In the genomic region with DNA sequence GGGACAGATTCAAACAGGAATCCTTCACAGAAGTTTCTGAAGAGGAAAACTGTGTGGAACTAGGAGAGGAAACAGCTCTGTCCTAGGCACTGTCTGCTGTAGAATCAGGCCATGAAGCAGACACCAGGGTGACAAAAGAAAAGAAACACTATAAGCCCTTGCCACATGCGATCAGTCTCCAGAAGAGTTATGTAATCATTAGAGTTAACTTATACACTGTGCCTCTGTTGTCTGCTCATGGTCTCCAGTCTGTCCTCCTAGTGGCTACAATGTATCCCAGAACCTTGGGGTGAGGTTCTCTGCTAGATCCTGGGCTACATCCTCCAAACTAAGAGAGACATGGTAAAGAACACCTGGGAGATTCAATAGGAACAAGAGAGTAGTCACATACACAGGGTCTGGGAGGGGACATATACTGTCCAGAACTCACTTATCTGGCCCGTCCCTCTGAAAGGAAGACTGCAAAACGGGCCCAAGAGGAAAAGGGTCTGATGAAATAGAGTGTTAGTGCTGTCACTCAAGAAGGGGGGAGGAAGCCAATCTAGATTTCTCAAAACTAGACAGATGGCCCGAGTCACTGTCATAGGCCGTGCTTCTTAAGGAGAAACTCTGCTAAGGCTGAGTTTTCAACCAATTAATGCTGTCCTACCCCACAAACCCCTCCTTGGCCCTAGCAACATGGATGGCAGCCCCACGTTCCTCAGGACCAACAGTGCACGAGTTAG, we compare ENCODE assay signal across 28 mouse cellular contexts.
DNase-seq lines count a peak whose midpoint lies in the region; ATAC-seq and TF ChIP-seq lines count a peak whose summit lies in the region.
"Had no signal": no experiment of that assay in that cellular context is flagged by ENCODE, and none has a peak within 500 bp of the region (broad histone marks: within the 10 kb centered on the region; RNA-seq: fewer than 3 reads in every experiment).

No protein-coding gene starts in this region.

- no peak for TF ChIP-seq POLR2A in limb, embryonic 14.5 days (IDR thresholded peaks at IDR 0.05; ENCODE audit: borderline replicate concordance, extremely low read depth, insufficient read depth, insufficient read length)

- H3K27me3 ChIP-seq in hindbrain, postnatal 0 days (ENCODE audit: insufficient read depth, low read length), result no peaks in the 10 kb centered on the region
- H3K27me3 ChIP-seq in hindbrain, embryonic 11.5 days (ENCODE audit: control insufficient read depth, insufficient read depth, low read length), result no peaks in the 10 kb centered on the region
- H3K27me3 ChIP-seq in limb, embryonic 14.5 days (ENCODE audit: control insufficient read depth, insufficient read depth, low read length), result no peaks in the 10 kb centered on the region
- H3K27me3 ChIP-seq: CH12.LX; hindbrain, embryonic 12.5 days; midbrain, embryonic 15.5 days; neural tube, embryonic 15.5 days; stomach, embryonic 15.5 days had no signal

- H3K27ac ChIP-seq in hindbrain, postnatal 0 days, result no peak overlapping the region
- H3K27ac ChIP-seq in hindbrain, embryonic 11.5 days (ENCODE audit: low read depth, low read length), result no peak overlapping the region
- 0 out of 2 replicates have a peak overlapping the region, but pooled peaks have one; percentile 19 for H3K27ac ChIP-seq in limb, embryonic 14.5 days (replicated peaks; ENCODE audit: low read depth, low read length)
- H3K27ac ChIP-seq: hindbrain, embryonic 12.5 days; kidney, postnatal 0 days; midbrain, embryonic 15.5 days; stomach, embryonic 15.5 days had no signal

- H3K4me1 ChIP-seq in hindbrain, postnatal 0 days (ENCODE audit: insufficient read depth, low read length), result 0 out of 2 replicates have a peak, but pooled peaks cover 10% of the 10 kb centered on the region
- H3K4me1 ChIP-seq in hindbrain, embryonic 11.5 days (replicated peaks; ENCODE audit: control insufficient read depth, insufficient read depth, low read length), result no peaks in the 10 kb centered on the region
- H3K4me1 ChIP-seq in limb, embryonic 14.5 days (ENCODE audit: control insufficient read depth, insufficient read depth, low read length), result peaks cover 31% of the 10 kb centered on the region

- no peak for DNase-seq in hindbrain, postnatal 0 days (ENCODE audit: low spot score)
- DNase-seq in hindbrain, embryonic 11.5 days (ENCODE audit: low spot score), result no peak
- DNase-seq in 416B (ENCODE audit: low read depth), result peak; percentile 60
- DNase-seq in adipocyte (ENCODE audit: low spot score), result peak; percentile 49
- no peak for DNase-seq in limb, embryonic 14.5 days (ENCODE audit: low spot score)
- DNase-seq in thymus, postnatal 14 days, result no peak
- DNase-seq: adrenal gland, adult 8-10 months; cerebellum, adult 8-10 months; cerebellum, postnatal 25 days; embryo, embryonic 11 days; forebrain, postnatal 0 days; gastrocnemius, postnatal 10 days; layer of hippocampus, postnatal 36 days; left cerebral cortex, postnatal 4 days; lung, postnatal 36 days; right cerebral cortex, postnatal 25 days; thymus, adult 18-20 months; thymus, postnatal 4 days had no signal

- WGBS in hindbrain, postnatal 0 days, result 85% methylated on average over 7 of the region's 7 CpGs
- 87% methylated on average over 7 of the region's 7 CpGs for WGBS in hindbrain, embryonic 11.5 days
- 90% methylated on average over 7 of the region's 7 CpGs for WGBS in limb, embryonic 14.5 days

- H3K9me3 ChIP-seq in hindbrain, postnatal 0 days (ENCODE audit: low read length), result no peaks in the 10 kb centered on the region
- no peaks in the 10 kb centered on the region for H3K9me3 ChIP-seq in hindbrain, embryonic 11.5 days (ENCODE audit: control insufficient read depth, low read length)
- H3K9me3 ChIP-seq in limb, embryonic 14.5 days (ENCODE audit: control insufficient read depth, low read length), result no peaks in the 10 kb centered on the region
- H3K9me3 ChIP-seq: hindbrain, embryonic 12.5 days; midbrain, embryonic 15.5 days; neural tube, embryonic 15.5 days; stomach, embryonic 15.5 days had no signal

- no peak for ATAC-seq in hindbrain, postnatal 0 days
- no peak for ATAC-seq in hindbrain, embryonic 11.5 days (ENCODE audit: low FRiP score)
- no peak for ATAC-seq in limb, embryonic 14.5 days (ENCODE audit: low FRiP score, low read depth)
- ATAC-seq in frontal cortex, adult (ENCODE audit: low TSS enrichment), result no peak
- ATAC-seq: intestine, embryonic 16.5 days; midbrain, embryonic 15.5 days had no signal

- no peak overlapping the region for H3K4me3 ChIP-seq in hindbrain, postnatal 0 days (ENCODE audit: low read length)
- H3K4me3 ChIP-seq in hindbrain, embryonic 11.5 days (ENCODE audit: low read depth, low read length), result no peak overlapping the region
- no peak overlapping the region for H3K4me3 ChIP-seq in limb, embryonic 14.5 days (replicated peaks; ENCODE audit: low read length)
- H3K4me3 ChIP-seq: erythroblast, embryonic 14.5 days; hindbrain, embryonic 12.5 days; midbrain, embryonic 15.5 days; neural tube, embryonic 15.5 days; stomach, embryonic 15.5 days had no signal

- no peaks in the 10 kb centered on the region for H3K36me3 ChIP-seq in hindbrain, postnatal 0 days (ENCODE audit: insufficient read depth, low read length)
- no peaks in the 10 kb centered on the region for H3K36me3 ChIP-seq in hindbrain, embryonic 11.5 days (ENCODE audit: control insufficient read depth, insufficient read depth, low read length)
- no peaks in the 10 kb centered on the region for H3K36me3 ChIP-seq in limb, embryonic 14.5 days (ENCODE audit: control insufficient read depth, insufficient read depth, low read length)
- H3K36me3 ChIP-seq: hindbrain, embryonic 12.5 days; midbrain, embryonic 15.5 days; neural tube, embryonic 15.5 days; stomach, embryonic 15.5 days had no signal

- no peak for TF ChIP-seq CTCF in hindbrain, postnatal 0 days (IDR thresholded peaks at IDR 0.05; ENCODE audit: low read depth)

- H3K4me2 ChIP-seq in hindbrain, postnatal 0 days (ENCODE audit: low read depth, low read length), result no peak overlapping the region
- H3K4me2 ChIP-seq in hindbrain, embryonic 11.5 days (replicated peaks; ENCODE audit: low read depth, low read length), result no peak overlapping the region
- H3K4me2 ChIP-seq in limb, embryonic 14.5 days (replicated peaks; ENCODE audit: low read depth, low read length, severe bottlenecking), result no peak overlapping the region
- H3K4me2 ChIP-seq: hindbrain, embryonic 12.5 days; liver, embryonic 11.5 days; midbrain, embryonic 15.5 days; neural tube, embryonic 15.5 days; stomach, embryonic 15.5 days had no signal

- H3K9ac ChIP-seq in hindbrain, postnatal 0 days (replicated peaks; ENCODE audit: low read length), result 0 out of 2 replicates have a peak overlapping the region, but pooled peaks have one; percentile 14
- H3K9ac ChIP-seq in hindbrain, embryonic 11.5 days (ENCODE audit: low read depth, low read length), result no peak overlapping the region
- no peak overlapping the region for H3K9ac ChIP-seq in limb, embryonic 14.5 days (ENCODE audit: low read depth, low read length, severe bottlenecking)
- H3K9ac ChIP-seq: forebrain, postnatal 0 days; hindbrain, embryonic 12.5 days; midbrain, embryonic 15.5 days; neural tube, embryonic 15.5 days; stomach, embryonic 15.5 days had no signal

Comparison
In these comparisons a context has a peak if more than half of its experiments do, and no peak if none do; other contexts are left out.
1. DNase-seq: peak in 416B (single experiment) and adipocyte (single experiment); none in hindbrain, postnatal 0 days (single experiment), hindbrain, embryonic 11.5 days (single experiment), limb, embryonic 14.5 days (single experiment) and thymus, postnatal 14 days (single experiment).